Mouse (Mus musculus) embryonic facial prominence, embryonic 12.5 days (tissue): ENCODE measurements around the gene Adamtsl3. TPM values are rescaled to one million over a fixed set of nuclear protein-coding genes. Genes with fewer than 3 reads are reported as not detected.

ENCODE experiments used
- ATAC-seq: fragments of 200-750 bp; cut with Nextera tagmentation; 2 replicates; pipeline ENCODE4 v1.8.0; 2017; ENCODE audit not compliant: insufficient number of reproducible peaks, insufficient read depth, low FRiP score, low TSS enrichment
- H3K27ac ChIP-seq: fragments of 300-500 bp; sonication (generic); 2 replicates; pipeline ENCODE4 v1.5.1; 2016; ENCODE audit warnings: mild to moderate bottlenecking
- H3K27me3 ChIP-seq: fragments of 300-500 bp; sonication (generic); 2 replicates; pipeline ENCODE4 v1.6.1; 2016; ENCODE audit warnings: mild to moderate bottlenecking, moderate library complexity
- H3K36me3 ChIP-seq: fragments of 300-500 bp; sonication (generic); 2 replicates; pipeline ENCODE4 v1.6.1; 2016; ENCODE audit warnings: mild to moderate bottlenecking
- H3K4me1 ChIP-seq: fragments of 300-500 bp; sonication (generic); 2 replicates; pipeline ENCODE4 v1.6.1; 2016
- H3K4me2 ChIP-seq: fragments of 300-500 bp; sonication (generic); replicated peaks from 2 replicates; pipeline ENCODE4 v1.6.1; 2016; ENCODE audit warnings: mild to moderate bottlenecking, moderate library complexity
- H3K4me3 ChIP-seq: fragments of 300-500 bp; sonication (generic); 2 replicates; pipeline ENCODE4 v1.5.1; 2016; ENCODE audit warnings: mild to moderate bottlenecking
- H3K9ac ChIP-seq: fragments of 300-500 bp; sonication (generic); 2 replicates; pipeline ENCODE4 v1.6.1; 2016; ENCODE audit warnings: mild to moderate bottlenecking, moderate library complexity
- H3K9me3 ChIP-seq: fragments of 300-500 bp; sonication (generic); 2 replicates; pipeline ENCODE4 v1.6.1; 2016; ENCODE audit warnings: mild to moderate bottlenecking, moderate library complexity
- WGBS: fragments of 180-500 bp; shearing (Covaris S2); methylation state at CpG from one replicate; pipeline ENCODE4 v1.1.7; 2016; 5-methylcytosine and 5-hydroxymethylcytosine counted together
- polyA plus RNA-seq: library from polyadenylated mRNA; unstranded; fragments of >200 nt; fragmentation: Nextera tagmentation; extraction: Ambion mirVana; gene quantifications from 2 replicates; pipeline ENCODE4 v1.2.1, GENCODE M21; 2016

Adamtsl3 gene
- polyA plus RNA-seq, 1 experiment from 2014 or later = 1.7 TPM

- Histone ChIP-seq H3K4me3 (no peak overlapping the region), H3K9me3 (no peaks in the 10 kb centered on the region), H3K4me1 (peaks cover 12% of the 10 kb centered on the region; the same call in 1 of the 2 replicates), H3K9ac (no peak overlapping the region), H3K36me3 (no peaks in the 10 kb centered on the region), H3K4me2 (no peak overlapping the region), H3K27ac (no peak overlapping the region), H3K27me3 (no peaks in the 10 kb centered on the region)
- ATAC-seq = no peak
- WGBS = 53% methylated on average over 5 of the region's 5 CpGs
Measured at GRCm38 (mm10) chr7:82530583-82530982, 195.1 kb downstream of the Adamtsl3 start.

DNA sequence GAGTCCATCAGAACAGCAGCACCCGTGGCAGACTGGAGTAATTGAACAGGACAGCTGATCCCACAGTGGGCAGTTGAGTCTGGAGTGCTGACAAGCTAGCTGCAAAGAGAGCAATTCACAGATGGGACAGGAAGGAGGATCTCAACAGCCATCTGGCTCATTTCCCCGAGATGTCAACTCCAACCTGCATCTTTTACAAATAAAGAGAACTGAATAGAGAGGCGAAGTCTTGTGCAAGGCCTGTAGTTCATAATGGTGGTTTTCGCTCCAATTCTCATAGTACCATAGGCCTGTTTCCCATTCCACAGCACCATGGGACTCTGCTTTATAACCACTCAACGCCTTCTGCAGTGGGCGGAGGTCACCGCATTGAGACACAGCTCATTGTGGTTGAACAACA lies 195.9 kb downstream of the Adamtsl3 start:
- 70% methylated on average over 7 of the region's 7 CpGs for WGBS
- H3K4me1 ChIP-seq = peaks cover 12% of the 10 kb centered on the region; the same call in 1 of the 2 replicates
- no peak overlapping the region for H3K9ac ChIP-seq
- H3K36me3 ChIP-seq = no peaks in the 10 kb centered on the region
- no peaks in the 10 kb centered on the region for H3K9me3 ChIP-seq
- no peak overlapping the region for H3K27ac ChIP-seq
- no peak overlapping the region for H3K4me2 ChIP-seq
- H3K27me3 ChIP-seq = no peaks in the 10 kb centered on the region
- no peak overlapping the region for H3K4me3 ChIP-seq
- ATAC-seq = no peak

DNA sequence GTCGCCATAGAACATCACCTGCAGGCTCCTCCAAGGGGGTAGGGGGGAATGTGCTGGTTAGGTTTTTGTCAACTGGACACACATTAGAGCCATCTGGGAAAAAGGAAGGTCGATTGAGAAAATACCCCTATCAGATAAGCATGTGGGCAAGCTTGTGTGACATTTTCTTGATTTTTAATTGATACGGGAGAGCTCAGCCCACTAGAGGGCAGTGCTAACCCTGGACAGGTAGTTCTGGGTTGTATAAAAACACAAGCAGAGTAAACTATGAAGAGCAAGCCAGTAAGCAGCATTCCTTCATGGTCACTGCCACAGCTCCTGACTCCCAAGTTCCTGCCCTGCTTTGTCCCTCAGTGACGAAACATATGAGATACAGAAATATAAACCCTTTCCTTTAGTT lies 197.7 kb downstream of the Adamtsl3 start:
- peaks cover 12% of the 10 kb centered on the region; the same call in 1 of the 2 replicates for H3K4me1 ChIP-seq
- no peak overlapping the region for H3K9ac ChIP-seq
- H3K9me3 ChIP-seq = no peaks in the 10 kb centered on the region
- no peak for ATAC-seq
- no peak overlapping the region for H3K27ac ChIP-seq
- H3K4me3 ChIP-seq = no peak overlapping the region
- H3K4me2 ChIP-seq = no peak overlapping the region
- 67% methylated on average over 4 of the region's 4 CpGs for WGBS
- H3K27me3 ChIP-seq = no peaks in the 10 kb centered on the region
- no peaks in the 10 kb centered on the region for H3K36me3 ChIP-seq

DNA sequence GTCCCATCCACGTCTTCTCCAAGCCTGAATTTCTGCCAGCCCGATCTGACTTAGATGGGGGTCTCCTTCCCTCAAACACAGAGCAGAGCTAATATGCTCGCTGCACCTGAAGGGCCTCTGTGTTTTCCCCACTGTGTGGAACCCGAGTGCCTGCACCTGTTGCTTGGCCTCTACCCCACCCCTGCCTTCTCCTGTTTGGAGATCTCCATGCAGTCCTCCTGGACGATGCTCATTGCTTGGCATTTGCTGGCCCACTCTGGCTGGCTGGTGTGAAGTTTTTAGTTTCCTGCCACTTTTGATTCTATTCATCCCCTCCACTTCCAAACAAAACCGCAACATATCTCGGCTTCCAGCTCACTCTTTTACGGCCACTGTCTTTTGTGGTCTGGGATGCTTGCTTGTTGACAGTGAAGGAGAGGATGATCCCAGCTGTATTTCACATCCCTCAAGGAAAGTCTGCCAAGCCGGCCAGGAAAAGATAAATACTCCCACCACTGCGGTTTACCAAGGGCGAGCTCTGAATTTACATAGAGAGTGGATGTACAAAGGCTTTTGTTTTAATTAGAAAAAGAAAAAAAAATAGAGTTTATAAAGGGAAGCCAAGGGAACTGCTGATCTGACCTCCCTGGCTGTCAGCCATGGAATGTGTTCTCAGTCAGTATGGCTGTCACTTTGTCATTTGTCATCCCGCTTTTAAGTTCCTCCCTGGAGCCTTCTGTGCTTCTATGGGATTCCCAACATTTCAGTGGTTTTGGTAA lies 198.4 kb downstream of the Adamtsl3 start:
- WGBS = 81% methylated on average over 12 of the region's 12 CpGs
- H3K27me3 ChIP-seq = no peaks in the 10 kb centered on the region
- no peak overlapping the region for H3K4me3 ChIP-seq
- H3K4me2 ChIP-seq = no peak overlapping the region
- no peak for ATAC-seq
- peaks cover 12% of the 10 kb centered on the region; the same call in 1 of the 2 replicates for H3K4me1 ChIP-seq
- no peaks in the 10 kb centered on the region for H3K9me3 ChIP-seq
- H3K27ac ChIP-seq = no peak overlapping the region
- H3K36me3 ChIP-seq = no peaks in the 10 kb centered on the region
- H3K9ac ChIP-seq = no peak overlapping the region

- Histone ChIP-seq H3K9ac (no peak overlapping the region), H3K4me1 (peaks cover 12% of the 10 kb centered on the region), H3K4me2 (no peak overlapping the region), H3K36me3 (no peaks in the 10 kb centered on the region), H3K9me3 (no peaks in the 10 kb centered on the region), H3K4me3 (no peak overlapping the region), H3K27me3 (no peaks in the 10 kb centered on the region), H3K27ac (no peak overlapping the region)
- no peak for ATAC-seq
- 39% methylated on average over 6 of the region's 6 CpGs for WGBS
Measured at GRCm38 (mm10) chr7:82544390-82544919, 209.0 kb downstream of the Adamtsl3 start.

DNA sequence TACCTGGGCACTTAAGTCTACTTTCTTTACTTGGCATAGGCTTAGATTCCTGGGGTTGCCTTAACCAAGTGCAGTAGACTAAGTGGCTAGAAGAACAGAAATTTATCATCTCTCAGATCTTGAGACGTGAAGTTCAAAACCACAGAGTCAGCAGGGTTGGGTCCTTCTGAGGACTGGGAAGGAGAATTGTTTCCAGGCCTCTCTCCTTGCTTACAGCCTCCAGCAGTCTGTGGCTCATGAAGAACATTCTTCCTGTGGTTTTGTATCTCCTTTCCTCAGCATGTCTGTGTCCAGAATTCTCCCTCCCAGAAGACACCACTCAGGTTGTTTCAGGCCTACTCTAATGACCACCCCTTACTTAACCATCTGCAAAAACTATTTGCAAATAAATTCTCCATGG lies 216.5 kb downstream of the Adamtsl3 start:
- no peak for ATAC-seq
- no peaks in the 10 kb centered on the region for H3K27me3 ChIP-seq
- H3K4me2 ChIP-seq = no peak overlapping the region
- no peaks in the 10 kb centered on the region for H3K9me3 ChIP-seq
- WGBS = 66% methylated on average over 1 of the region's 1 CpGs
- peaks cover 7% of the 10 kb centered on the region; the same call in 1 of the 2 replicates for H3K4me1 ChIP-seq
- no peaks in the 10 kb centered on the region for H3K36me3 ChIP-seq
- no peak overlapping the region for H3K27ac ChIP-seq
- no peak overlapping the region for H3K4me3 ChIP-seq
- H3K9ac ChIP-seq = no peak overlapping the region

- H3K9me3 ChIP-seq = peaks cover 3% of the 10 kb centered on the region; the same call in 1 of the 2 replicates
- H3K4me1 ChIP-seq = peaks cover 9% of the 10 kb centered on the region; the same call in 1 of the 2 replicates
- H3K4me3 ChIP-seq = no peak overlapping the region
- no peak overlapping the region for H3K9ac ChIP-seq
- no peak for ATAC-seq
- WGBS = 62% methylated on average over 5 of the region's 5 CpGs
- H3K27me3 ChIP-seq = no peaks in the 10 kb centered on the region
- H3K36me3 ChIP-seq = no peaks in the 10 kb centered on the region
- no peak overlapping the region for H3K4me2 ChIP-seq
- no peak overlapping the region for H3K27ac ChIP-seq
Measured at GRCm38 (mm10) chr7:82555803-82556202, 220.3 kb downstream of the Adamtsl3 start.

DNA sequence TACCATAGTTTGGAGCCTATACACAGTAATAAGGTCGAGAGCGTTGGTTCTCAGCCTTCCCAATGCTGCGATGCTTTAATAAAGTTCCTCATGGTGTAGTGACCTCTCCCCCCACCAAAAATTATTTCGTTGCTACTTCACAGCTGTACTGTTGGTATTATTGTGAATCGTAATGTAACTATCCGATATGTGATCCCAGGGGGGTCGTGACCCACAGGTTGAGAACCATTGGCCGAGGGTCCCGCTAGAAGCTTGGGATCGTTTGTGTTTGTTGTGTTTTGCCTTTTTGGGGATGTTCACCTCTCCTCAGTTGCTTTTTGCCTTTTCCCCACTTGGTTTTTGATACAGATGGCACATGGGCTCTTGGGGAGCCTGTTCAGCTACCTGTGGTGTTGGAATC lies 220.9 kb downstream of the Adamtsl3 start:
- ATAC-seq = no peak
- H3K9ac ChIP-seq = no peak overlapping the region
- H3K27ac ChIP-seq = no peak overlapping the region
- H3K4me2 ChIP-seq = no peak overlapping the region
- peaks cover 3% of the 10 kb centered on the region; the same call in 1 of the 2 replicates for H3K9me3 ChIP-seq
- H3K4me3 ChIP-seq = no peak overlapping the region
- no peaks in the 10 kb centered on the region for H3K36me3 ChIP-seq
- WGBS = 85% methylated on average over 10 of the region's 10 CpGs
- peaks cover 9% of the 10 kb centered on the region; the same call in 1 of the 2 replicates for H3K4me1 ChIP-seq
- no peaks in the 10 kb centered on the region for H3K27me3 ChIP-seq

GRCm38 (mm10) chr7:82557111-82557510 lies 221.6 kb downstream of the Adamtsl3 start:
- Histone ChIP-seq H3K9ac (no peak overlapping the region), H3K4me3 (no peak overlapping the region), H3K36me3 (no peaks in the 10 kb centered on the region), H3K4me1 (peaks cover 9% of the 10 kb centered on the region; the same call in 1 of the 2 replicates), H3K27me3 (no peaks in the 10 kb centered on the region), H3K4me2 (no peak overlapping the region), H3K9me3 (peaks cover 3% of the 10 kb centered on the region; the same call in 1 of the 2 replicates), H3K27ac (no peak overlapping the region)
- no peak for ATAC-seq
- 81% methylated on average over 11 of the region's 11 CpGs for whole genome bisulfite sequencing

DNA sequence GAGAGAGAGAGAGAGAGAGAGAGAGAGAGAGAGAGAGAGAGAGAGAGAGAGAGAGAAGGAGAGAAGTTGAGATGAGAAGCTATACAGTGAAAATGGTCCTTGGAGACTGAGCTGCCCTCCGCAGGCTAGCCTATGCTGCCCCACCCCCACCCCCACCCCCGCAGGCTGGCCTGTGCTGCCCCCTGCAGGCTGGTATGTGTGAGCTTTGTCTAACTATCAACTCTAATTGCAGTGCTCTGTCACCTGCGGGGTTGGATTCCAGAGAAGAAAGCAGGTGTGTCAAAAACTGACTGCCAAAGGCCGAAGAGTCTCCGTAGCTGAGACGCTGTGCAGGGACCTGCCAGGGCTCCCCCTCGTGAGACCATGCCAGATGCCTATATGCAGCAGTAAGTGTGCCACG lies 231.2 kb downstream of the Adamtsl3 start:
- Histone ChIP-seq H3K4me2 (no peak overlapping the region), H3K27ac (no peak overlapping the region), H3K27me3 (no peaks in the 10 kb centered on the region), H3K36me3 (no peaks in the 10 kb centered on the region), H3K4me3 (no peak overlapping the region), H3K9me3 (no peaks in the 10 kb centered on the region), H3K4me1 (no peaks in the 10 kb centered on the region), H3K9ac (no peak overlapping the region)
- WGBS = 40% methylated on average over 8 of the region's 8 CpGs
- no peak for ATAC-seq

- ATAC-seq = no peak
- no peaks in the 10 kb centered on the region for H3K4me1 ChIP-seq
- H3K4me2 ChIP-seq = no peak overlapping the region
- no peak overlapping the region for H3K9ac ChIP-seq
- no peak overlapping the region for H3K4me3 ChIP-seq
- H3K27ac ChIP-seq = no peak overlapping the region
- H3K36me3 ChIP-seq = no peaks in the 10 kb centered on the region
- no peaks in the 10 kb centered on the region for H3K27me3 ChIP-seq
- WGBS = 90% methylated on average over 3 of the region's 3 CpGs
- no peaks in the 10 kb centered on the region for H3K9me3 ChIP-seq
Measured at GRCm38 (mm10) chr7:82567811-82568210, 232.3 kb downstream of the Adamtsl3 start.

DNA sequence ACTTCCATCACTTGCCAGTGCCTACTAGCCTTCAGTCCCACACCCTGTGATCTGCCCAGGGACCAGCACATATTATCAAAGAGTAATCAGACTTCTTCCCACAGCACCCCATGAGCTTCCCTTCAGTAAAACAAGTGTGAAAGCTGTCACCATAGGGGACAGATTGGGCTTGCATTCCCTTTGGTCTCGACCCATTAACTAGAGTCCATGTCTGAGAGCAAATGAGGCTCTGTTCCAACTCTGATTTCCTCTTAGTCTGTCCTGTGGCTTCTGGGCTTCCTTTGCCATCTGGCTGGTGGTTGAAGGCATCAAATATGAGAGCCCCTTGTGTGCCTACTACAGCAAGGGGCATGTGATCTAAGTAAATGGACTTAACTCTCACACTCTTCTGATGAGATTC lies 237.5 kb downstream of the Adamtsl3 start:
- Histone ChIP-seq H3K4me1 (no peaks in the 10 kb centered on the region), H3K27ac (no peak overlapping the region), H3K9me3 (no peaks in the 10 kb centered on the region), H3K36me3 (no peaks in the 10 kb centered on the region), H3K27me3 (no peaks in the 10 kb centered on the region), H3K4me2 (no peak overlapping the region), H3K4me3 (no peak overlapping the region), H3K9ac (no peak overlapping the region)
- 66% methylated on average over 1 of the region's 1 CpGs for WGBS
- no peak for ATAC-seq
